Mouse (Mus musculus): Measurements from ENCODE around the gene Bmp6. TPM values are rescaled to one million over a fixed set of nuclear protein-coding genes. Genes with fewer than 3 reads are reported as not detected.

The Bmp6 gene
- polyA plus RNA-seq, 1 experiment from 2014 or later, result 1.7 TPM

DNA sequence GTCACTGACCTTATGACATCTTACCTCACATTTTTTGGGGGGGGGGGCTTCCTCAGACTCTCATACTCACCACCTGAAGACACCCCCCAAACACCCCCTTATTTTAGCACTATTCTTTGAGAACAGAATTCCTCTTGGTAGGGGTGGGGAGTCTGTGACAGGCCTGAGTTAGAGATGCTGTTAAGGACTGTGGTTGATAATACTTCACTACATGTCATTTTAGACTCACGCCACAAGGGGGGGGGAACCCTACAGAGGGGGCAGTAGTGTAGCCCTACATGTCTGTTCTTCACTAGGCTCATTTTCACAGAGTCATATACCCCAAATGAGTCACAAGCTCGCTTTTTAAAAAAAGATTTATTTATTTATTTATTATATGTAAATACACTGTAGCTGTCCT, 1.7 kb upstream of the Bmp6 start:
- no peak overlapping the region for H3K4me2 ChIP-seq
- no peaks in the 10 kb centered on the region for H3K36me3 ChIP-seq (ENCODE audit: poor library complexity, severe bottlenecking)
- H3K4me3 ChIP-seq, result no peak overlapping the region
- H3K4me1 ChIP-seq, result peaks cover 25% of the 10 kb centered on the region
- no peak overlapping the region for H3K9ac ChIP-seq
- H3K27me3 ChIP-seq, result peaks cover 53% of the 10 kb centered on the region
- ATAC-seq, result no peak
- H3K27ac ChIP-seq, result no peak overlapping the region
- no peaks in the 10 kb centered on the region for H3K9me3 ChIP-seq (replicated peaks)
- 76% methylated on average over 2 of the region's 2 CpGs for WGBS

- no peak overlapping the region for H3K27ac ChIP-seq
- H3K27me3 ChIP-seq, result peaks cover 67% of the 10 kb centered on the region
- no peaks in the 10 kb centered on the region for H3K9me3 ChIP-seq (replicated peaks)
- peaks cover 25% of the 10 kb centered on the region for H3K4me1 ChIP-seq
- under 1% methylated on average over 30 of the region's 32 CpGs for WGBS
- no peaks in the 10 kb centered on the region for H3K36me3 ChIP-seq (ENCODE audit: poor library complexity, severe bottlenecking)
- ATAC-seq, result peak; percentile 28
- peak overlapping the region; percentile 72 for H3K4me2 ChIP-seq
- peak overlapping the region; percentile 37; the same call in 1 of the 2 replicates for H3K9ac ChIP-seq
- peak overlapping the region; percentile 42 for H3K4me3 ChIP-seq
Measured at GRCm38 (mm10) chr13:38345431-38345820, 519 bp downstream of the Bmp6 start.

- ATAC-seq, result 0 out of 2 replicates have a peak, but pooled peaks have one; percentile 4
- H3K4me3 ChIP-seq, result peak overlapping the region; percentile 42
- H3K36me3 ChIP-seq (ENCODE audit: poor library complexity, severe bottlenecking), result no peaks in the 10 kb centered on the region
- no peaks in the 10 kb centered on the region for H3K9me3 ChIP-seq (replicated peaks)
- H3K4me1 ChIP-seq, result peaks cover 25% of the 10 kb centered on the region
- H3K4me2 ChIP-seq, result peak overlapping the region; percentile 72
- peak overlapping the region; percentile 37 for H3K9ac ChIP-seq
- H3K27ac ChIP-seq, result no peak overlapping the region
- peaks cover 67% of the 10 kb centered on the region for H3K27me3 ChIP-seq
- WGBS, result under 1% methylated on average over 55 of the region's 63 CpGs
Measured at GRCm38 (mm10) chr13:38346096-38346915, 1.4 kb downstream of the Bmp6 start.

- Histone ChIP-seq H3K36me3 (ENCODE audit: poor library complexity, severe bottlenecking) (no peaks in the 10 kb centered on the region), H3K4me1 (peaks cover 25% of the 10 kb centered on the region), H3K27me3 (peaks cover 67% of the 10 kb centered on the region), H3K27ac (no peak overlapping the region), H3K4me3 (peak overlapping the region; percentile 42), H3K9ac (no peak overlapping the region), H3K9me3 (replicated peaks) (no peaks in the 10 kb centered on the region), H3K4me2 (peak overlapping the region; percentile 72)
- 5% methylated on average over 19 of the region's 19 CpGs for WGBS
- no peak for ATAC-seq
Measured at GRCm38 (mm10) chr13:38347021-38347774, 2.3 kb downstream of the Bmp6 start.

DNA sequence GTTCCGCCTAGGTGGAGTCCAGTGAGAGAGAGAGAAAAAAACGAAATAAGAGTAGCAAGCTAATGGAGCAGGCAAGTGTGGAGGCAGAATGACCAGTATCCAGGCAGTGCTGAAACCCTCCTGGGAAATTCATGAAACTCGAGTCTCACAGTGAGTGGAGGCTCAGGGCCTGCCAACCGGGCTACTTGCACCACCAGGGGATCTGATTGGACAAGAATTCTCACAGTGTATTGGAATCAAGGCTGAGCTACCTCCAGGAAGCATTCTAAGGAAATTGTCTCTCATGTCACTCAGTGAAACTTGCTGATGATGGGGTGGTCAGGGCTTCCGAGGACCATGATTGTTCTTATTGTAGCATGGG, 2.8 kb downstream of the Bmp6 start:
- 25% methylated on average over 5 of the region's 5 CpGs for WGBS
- peaks cover 25% of the 10 kb centered on the region for H3K4me1 ChIP-seq
- no peak for ATAC-seq
- H3K4me3 ChIP-seq, result no peak overlapping the region
- H3K4me2 ChIP-seq, result no peak overlapping the region
- no peaks in the 10 kb centered on the region for H3K36me3 ChIP-seq (ENCODE audit: poor library complexity, severe bottlenecking)
- H3K27ac ChIP-seq, result no peak overlapping the region
- no peaks in the 10 kb centered on the region for H3K9me3 ChIP-seq (replicated peaks)
- no peak overlapping the region for H3K9ac ChIP-seq
- H3K27me3 ChIP-seq, result peaks cover 67% of the 10 kb centered on the region

- Histone ChIP-seq H3K27ac (no peak overlapping the region), H3K27me3 (peaks cover 56% of the 10 kb centered on the region), H3K4me2 (no peak overlapping the region), H3K9me3 (replicated peaks) (no peaks in the 10 kb centered on the region), H3K36me3 (ENCODE audit: poor library complexity, severe bottlenecking) (no peaks in the 10 kb centered on the region), H3K9ac (no peak overlapping the region), H3K4me3 (no peak overlapping the region), H3K4me1 (peaks cover 25% of the 10 kb centered on the region)
- WGBS, result 81% methylated on average over 4 of the region's 4 CpGs
- no peak for ATAC-seq
Measured at GRCm38 (mm10) chr13:38349046-38349445, 4.1 kb downstream of the Bmp6 start.

DNA sequence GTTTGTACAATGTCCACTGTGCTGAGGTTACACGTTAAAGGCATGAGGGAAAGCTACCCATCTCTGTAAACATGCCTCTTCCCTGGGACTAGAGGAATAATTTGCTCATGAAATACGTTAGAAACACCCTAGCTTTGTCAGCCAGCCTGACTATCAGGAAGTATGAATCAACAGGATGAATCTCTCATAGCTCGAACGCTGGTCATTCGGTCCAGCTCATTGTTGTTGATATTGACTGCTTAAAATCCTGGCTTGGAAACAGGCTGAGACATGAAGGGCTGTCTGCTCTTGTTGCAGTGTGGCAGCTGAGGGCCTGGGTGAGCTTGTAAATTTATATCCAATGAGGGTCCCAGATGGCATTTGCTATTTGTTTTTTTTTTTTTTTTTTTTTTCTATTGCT, 4.9 kb downstream of the Bmp6 start:
- no peak for ATAC-seq
- no peak overlapping the region for H3K4me3 ChIP-seq
- H3K27me3 ChIP-seq, result peaks cover 49% of the 10 kb centered on the region
- H3K9ac ChIP-seq, result no peak overlapping the region
- no peak overlapping the region for H3K4me2 ChIP-seq
- H3K27ac ChIP-seq, result no peak overlapping the region
- WGBS, result 82% methylated on average over 5 of the region's 5 CpGs
- no peaks in the 10 kb centered on the region for H3K36me3 ChIP-seq (ENCODE audit: poor library complexity, severe bottlenecking)
- peaks cover 25% of the 10 kb centered on the region for H3K4me1 ChIP-seq
- H3K9me3 ChIP-seq (replicated peaks), result no peaks in the 10 kb centered on the region

DNA sequence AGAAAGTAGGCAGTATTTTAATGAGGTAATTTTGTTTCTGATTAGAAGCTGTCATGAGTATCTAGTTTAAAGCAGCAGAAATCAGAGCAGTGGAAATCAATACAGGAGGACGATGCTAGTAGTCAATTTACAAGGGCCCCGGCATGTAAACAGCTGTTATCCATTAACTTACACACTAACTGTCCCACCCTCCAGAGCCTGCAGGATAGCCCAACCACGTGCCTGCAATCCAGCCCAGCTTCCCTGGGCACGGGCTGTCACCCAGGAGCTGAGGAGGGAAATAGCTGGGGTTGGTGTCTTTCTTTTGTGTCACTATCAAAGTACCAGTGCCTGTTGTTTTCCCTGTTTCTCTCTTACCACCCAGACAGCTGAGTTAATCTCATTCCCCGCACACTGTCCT, 7.1 kb downstream of the Bmp6 start:
- WGBS, result 37% methylated on average over 5 of the region's 5 CpGs
- Histone ChIP-seq H3K9ac (no peak overlapping the region), H3K4me2 (no peak overlapping the region), H3K36me3 (ENCODE audit: poor library complexity, severe bottlenecking) (no peaks in the 10 kb centered on the region), H3K9me3 (replicated peaks) (no peaks in the 10 kb centered on the region), H3K4me3 (no peak overlapping the region), H3K4me1 (peaks cover 5% of the 10 kb centered on the region), H3K27ac (no peak overlapping the region), H3K27me3 (peaks cover 27% of the 10 kb centered on the region)
- no peak for ATAC-seq

GRCm38 (mm10) chr13:38352986-38353385, 8.1 kb downstream of the Bmp6 start:
- ATAC-seq, result no peak
- H3K9ac ChIP-seq, result no peak overlapping the region
- H3K4me1 ChIP-seq, result no peaks in the 10 kb centered on the region
- H3K27ac ChIP-seq, result no peak overlapping the region
- H3K4me3 ChIP-seq, result no peak overlapping the region
- no peak overlapping the region for H3K4me2 ChIP-seq
- H3K27me3 ChIP-seq, result peaks cover 17% of the 10 kb centered on the region
- 77% methylated on average over 10 of the region's 10 CpGs for WGBS
- H3K9me3 ChIP-seq (replicated peaks), result no peaks in the 10 kb centered on the region
- no peaks in the 10 kb centered on the region for H3K36me3 ChIP-seq (ENCODE audit: poor library complexity, severe bottlenecking)

GRCm38 (mm10) chr13:38353420-38354255, 8.7 kb downstream of the Bmp6 start:
- Histone ChIP-seq H3K4me2 (no peak overlapping the region), H3K27ac (no peak overlapping the region), H3K9me3 (replicated peaks) (no peaks in the 10 kb centered on the region), H3K27me3 (peaks cover 10% of the 10 kb centered on the region), H3K36me3 (ENCODE audit: poor library complexity, severe bottlenecking) (no peaks in the 10 kb centered on the region), H3K4me3 (no peak overlapping the region), H3K4me1 (no peaks in the 10 kb centered on the region), H3K9ac (no peak overlapping the region)
- 78% methylated on average over 24 of the region's 24 CpGs for WGBS
- ATAC-seq, result no peak

- Histone ChIP-seq H3K36me3 (ENCODE audit: poor library complexity, severe bottlenecking) (no peaks in the 10 kb centered on the region), H3K4me2 (no peak overlapping the region), H3K9ac (no peak overlapping the region), H3K4me3 (no peak overlapping the region), H3K27me3 (peaks cover 6% of the 10 kb centered on the region), H3K9me3 (replicated peaks) (no peaks in the 10 kb centered on the region), H3K4me1 (no peaks in the 10 kb centered on the region), H3K27ac (no peak overlapping the region)
- 87% methylated on average over 1 of the region's 1 CpGs for WGBS
- no peak for ATAC-seq
Measured at GRCm38 (mm10) chr13:38354284-38354683, 9.4 kb downstream of the Bmp6 start.

GRCm38 (mm10) chr13:38359045-38359444, 14.1 kb downstream of the Bmp6 start:
- Histone ChIP-seq H3K4me1 (no peaks in the 10 kb centered on the region), H3K27ac (no peak overlapping the region), H3K36me3 (ENCODE audit: poor library complexity, severe bottlenecking) (no peaks in the 10 kb centered on the region), H3K9ac (no peak overlapping the region), H3K27me3 (no peaks in the 10 kb centered on the region), H3K4me2 (no peak overlapping the region), H3K4me3 (no peak overlapping the region), H3K9me3 (replicated peaks) (no peaks in the 10 kb centered on the region)
- no peak for ATAC-seq
- WGBS, result 72% methylated on average over 4 of the region's 4 CpGs

Data from forebrain, embryonic 13.5 days (tissue).